Mouse (Mus musculus): ENCODE results near the gene Dennd6b. TPM values are rescaled to one million over a fixed set of nuclear protein-coding genes. Genes with fewer than 3 reads are reported as not detected.

Gene Dennd6b
- total and polyA plus RNA-seq, 3 experiments: 6.1 to 11.4 TPM; not detected in 1

DNA sequence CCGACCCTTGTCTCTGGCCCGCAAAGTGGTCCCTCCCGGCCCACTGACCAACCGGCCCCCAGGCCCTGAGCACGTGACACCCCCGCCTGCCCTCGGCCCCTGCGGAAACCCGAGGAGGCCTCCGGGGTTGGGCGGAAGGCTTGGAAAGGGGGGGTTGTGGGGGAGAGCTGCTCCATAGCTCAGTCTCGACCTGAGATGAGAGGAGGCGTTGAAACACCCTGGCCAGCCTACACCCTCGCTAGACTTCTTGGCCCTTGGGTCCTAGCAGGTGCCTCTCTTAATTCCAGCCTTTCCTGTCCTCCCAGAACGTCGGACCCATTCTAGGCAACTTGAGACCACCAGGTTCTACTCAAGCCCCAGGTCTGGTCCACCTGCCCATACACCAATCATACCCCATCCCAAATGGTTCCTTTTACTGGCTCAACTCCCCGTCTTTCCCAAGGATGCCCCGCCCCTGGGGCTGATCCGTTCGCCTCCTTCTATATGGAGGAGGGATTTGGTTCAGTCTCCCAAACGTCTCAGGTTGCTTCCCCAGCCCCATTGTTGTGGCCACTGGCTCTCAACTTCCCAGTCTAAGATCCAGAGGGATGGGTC lies 55.5 kb downstream of the Dennd6b start, which contains the start of gene Mapk12:
Gene Mapk12 (minus strand): TSS at position 45 of the 594 bp plus-strand sequence.
- DNase-seq (ENCODE audit: low read depth, low spot score): no peak
- no peak within 1 kb of the TSS for H3K4me3 ChIP-seq (ENCODE audit: control insufficient read depth in 1 of 2, insufficient read depth in 1 of 2, low read depth in 2 of 2, low read length in 2 of 2)
- H3K79me2 ChIP-seq (ENCODE audit: control insufficient read depth, insufficient read depth, low read length, poor library complexity): no peaks in the 10 kb centered on the region
- H3K9me3 ChIP-seq (replicated peaks; ENCODE audit: insufficient read depth, low read length): no peaks in the 10 kb centered on the region
- H3K27ac ChIP-seq (ENCODE audit: control insufficient read depth, low read depth, low read length): no peak within 1 kb of the TSS
- H3K4me1 ChIP-seq (ENCODE audit: control insufficient read depth in 1 of 2, insufficient read depth in 2 of 2, low read length in 2 of 2): no peaks in the 10 kb centered on the region
- H3K9ac ChIP-seq (ENCODE audit: control insufficient read depth, low read depth, low read length, poor library complexity, severe bottlenecking): no peak within 1 kb of the TSS
- H3K27me3 ChIP-seq (ENCODE audit: control insufficient read depth in 1 of 2, insufficient read depth in 2 of 2, low read length in 2 of 2): no peaks in the 10 kb centered on the region; a peak in 1 of 4 replicates
- TF ChIP-seq USF2 (IDR thresholded peaks at IDR 0.05; ENCODE audit: borderline replicate concordance in 1 of 2, insufficient read depth in 1 of 2, low read depth in 1 of 2, low read length in 2 of 2) (no peak), ZNF384 (IDR thresholded peaks at IDR 0.05; ENCODE audit: low read depth, low read length) (no peak), E2F4 (IDR thresholded peaks at IDR 0.05; ENCODE audit: borderline replicate concordance, low read depth, low read length) (no peak), TCF12 (IDR thresholded peaks at IDR 0.05; ENCODE audit: low read depth, low read length) (no peak), KAT2A (conservative IDR thresholded peaks at IDR 0.05; ENCODE audit: low read depth, low read length) (no peak)
- H3K36me3 ChIP-seq (ENCODE audit: control insufficient read depth in 1 of 2, insufficient read depth in 2 of 2, low read length in 2 of 2): no peaks in the 10 kb centered on the region

DNA sequence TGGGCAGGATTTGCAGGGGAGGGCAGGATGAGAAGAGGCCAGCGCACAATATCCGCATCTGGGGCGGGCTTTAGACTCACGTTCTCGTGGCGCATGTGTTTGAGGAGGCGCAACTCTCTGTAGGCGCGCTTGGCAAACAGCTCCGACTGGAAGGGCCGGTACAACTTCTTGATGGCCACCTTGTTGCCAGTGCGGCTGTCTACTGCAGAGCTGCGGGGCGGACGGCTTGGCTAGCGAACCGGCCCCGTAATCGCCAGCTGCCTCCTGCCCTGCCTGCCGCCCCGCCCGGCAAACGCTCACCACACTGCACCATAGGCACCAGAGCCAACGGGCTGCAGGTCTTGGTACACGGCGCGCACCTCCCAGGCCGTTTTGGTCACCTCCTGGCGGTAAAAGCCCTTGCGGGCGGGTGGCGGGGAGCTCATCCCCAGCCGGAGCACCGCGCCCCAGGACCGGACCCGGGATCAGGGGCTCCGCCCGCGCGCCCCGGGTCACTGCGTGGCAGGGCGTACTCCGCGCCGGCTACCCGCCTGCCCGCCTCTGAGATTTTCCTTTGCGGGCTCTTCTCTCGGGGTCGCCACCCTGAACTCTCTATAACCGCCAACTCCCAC lies 56.1 kb downstream of the Dennd6b start:
- no peak for DNase-seq (ENCODE audit: low read depth, low spot score)
- Histone ChIP-seq H3K27me3 (ENCODE audit: control insufficient read depth in 1 of 2, insufficient read depth in 2 of 2, low read length in 2 of 2) (no peaks in the 10 kb centered on the region; a peak in 1 of 4 replicates), H3K4me1 (ENCODE audit: control insufficient read depth in 1 of 2, insufficient read depth in 2 of 2, low read length in 2 of 2) (no peaks in the 10 kb centered on the region), H3K79me2 (ENCODE audit: control insufficient read depth, insufficient read depth, low read length, poor library complexity) (no peaks in the 10 kb centered on the region), H3K9ac (ENCODE audit: control insufficient read depth, low read depth, low read length, poor library complexity, severe bottlenecking) (no peak overlapping the region), H3K9me3 (replicated peaks; ENCODE audit: insufficient read depth, low read length) (no peaks in the 10 kb centered on the region), H3K36me3 (ENCODE audit: control insufficient read depth in 1 of 2, insufficient read depth in 2 of 2, low read length in 2 of 2) (no peaks in the 10 kb centered on the region), H3K4me3 (ENCODE audit: control insufficient read depth in 1 of 2, insufficient read depth in 1 of 2, low read depth in 2 of 2, low read length in 2 of 2) (no peak overlapping the region), H3K27ac (ENCODE audit: control insufficient read depth, low read depth, low read length) (no peak overlapping the region)
- TF ChIP-seq HCFC1 (IDR thresholded peaks at IDR 0.05; ENCODE audit: low read depth, low read length) (no peak), BHLHE40 (IDR thresholded peaks at IDR 0.05; ENCODE audit: borderline replicate concordance, low read depth, low read length) (no peak), MAX (IDR thresholded peaks at IDR 0.05; ENCODE audit: low read length) (no peak), NRF1 (IDR thresholded peaks at IDR 0.05; ENCODE audit: insufficient read depth, low read depth, low read length, poor library complexity, severe bottlenecking) (no peak), KAT2A (conservative IDR thresholded peaks at IDR 0.05; ENCODE audit: low read depth, low read length) (no peak), RAD21 (IDR thresholded peaks at IDR 0.05; ENCODE audit: low read depth, low read length) (no peak), MYB (IDR thresholded peaks at IDR 0.05; ENCODE audit: low read depth, low read length) (no peak), USF2 (IDR thresholded peaks at IDR 0.05; ENCODE audit: borderline replicate concordance in 1 of 2, insufficient read depth in 1 of 2, low read depth in 1 of 2, low read length in 2 of 2) (no peak), MAZ (IDR thresholded peaks at IDR 0.05; ENCODE audit: low read depth, low read length) (no peak), CHD1 (IDR thresholded peaks at IDR 0.05; ENCODE audit: low read depth, low read length) (no peak), ZMIZ1 (IDR thresholded peaks at IDR 0.05; ENCODE audit: low read depth, low read length) (no peak), EP300 (IDR thresholded peaks at IDR 0.05; ENCODE audit: low read depth in 1 of 2, low read length in 2 of 2) (no peak)

Measured in MEL (cell line).